In genomic region chr9:103389261-103389660, GRCm38 (mm10) we compare ENCODE assay signal across 17 mouse cellular contexts.
"Had no signal": no experiment of that assay in that cellular context is flagged by ENCODE, and none has a peak within 500 bp of the region (broad histone marks: within the 10 kb centered on the region; RNA-seq: fewer than 3 reads in every experiment).

No protein-coding gene starts in this region.

- H3K27me3 ChIP-seq: liver, embryonic 12.5 days; lung, embryonic 15.5 days; midbrain, embryonic 13.5 days; neural tube, embryonic 13.5 days; neural tube, embryonic 15.5 days had no signal

- H3K27ac ChIP-seq: liver, embryonic 12.5 days; liver, embryonic 14.5 days; lung, embryonic 15.5 days; midbrain, embryonic 10.5 days; midbrain, embryonic 13.5 days; neural tube, embryonic 13.5 days; neural tube, embryonic 15.5 days had no signal

- H3K4me2 ChIP-seq: liver, embryonic 12.5 days; lung, embryonic 15.5 days; midbrain, embryonic 13.5 days; neural tube, embryonic 13.5 days; neural tube, embryonic 15.5 days had no signal

- ATAC-seq: liver, embryonic 12.5 days; midbrain, embryonic 13.5 days; midbrain, embryonic 16.5 days had no signal

- H3K9ac ChIP-seq: liver, embryonic 12.5 days; liver, embryonic 14.5 days; lung, embryonic 15.5 days; midbrain, embryonic 13.5 days; neural tube, embryonic 13.5 days; neural tube, embryonic 15.5 days had no signal

- H3K9me3 ChIP-seq: liver, embryonic 12.5 days; lung, embryonic 15.5 days; midbrain, embryonic 10.5 days; midbrain, embryonic 13.5 days; neural tube, embryonic 13.5 days; neural tube, embryonic 15.5 days had no signal

- H3K4me1 ChIP-seq: liver, embryonic 12.5 days; neural tube, embryonic 15.5 days had no signal

- H3K4me3 ChIP-seq: liver, embryonic 12.5 days; lung, embryonic 15.5 days; midbrain, embryonic 10.5 days; midbrain, embryonic 13.5 days; myocyte; neural tube, embryonic 13.5 days; neural tube, embryonic 15.5 days had no signal

- DNase-seq: retina, postnatal 1 day; right cerebral cortex, adult 18-20 months; right cerebral cortex, postnatal 25 days; right cerebral cortex, postnatal 4 days; spleen, adult 18-20 months; thymus, adult 18-20 months; thymus, postnatal 14 days; thymus, postnatal 36 days had no signal

- H3K36me3 ChIP-seq: liver, embryonic 12.5 days; lung, embryonic 15.5 days; midbrain, embryonic 10.5 days; midbrain, embryonic 13.5 days; neural tube, embryonic 13.5 days; neural tube, embryonic 15.5 days had no signal
